Mouse (Mus musculus) intestine, postnatal 0 days (tissue): ENCODE measurements around the gene Tmem206. TPM values are rescaled to one million over a fixed set of nuclear protein-coding genes. Genes with fewer than 3 reads are reported as not detected.

Experiments used
- ATAC-seq: fragments of 200-750 bp; cut with Nextera tagmentation; 2 replicates; pipeline ENCODE4 v1.8.0; 2017; ENCODE audit warnings: mild to moderate bottlenecking, moderate TSS enrichment, moderate library complexity
- H3K27ac ChIP-seq: fragments of 300-500 bp; sonication (generic); 2 replicates; pipeline ENCODE4 v1.5.1; 2014; ENCODE audit warnings: mild to moderate bottlenecking, low read depth, low read length, moderate library complexity
- H3K27me3 ChIP-seq: fragments of 300-500 bp; sonication (generic); replicated peaks from 2 replicates; pipeline ENCODE4 v1.6.1; 2014; ENCODE audit warnings: low read length, mixed read lengths; ENCODE audit not compliant: control insufficient read depth, insufficient read depth
- H3K36me3 ChIP-seq: fragments of 300-500 bp; sonication (generic); 2 replicates; pipeline ENCODE4 v1.6.1; 2014; ENCODE audit warnings: mild to moderate bottlenecking, moderate library complexity; ENCODE audit not compliant: control insufficient read depth, insufficient read depth
- H3K4me1 ChIP-seq: fragments of 300-500 bp; sonication (generic); replicated peaks from 2 replicates; pipeline ENCODE4 v1.6.1; 2014; ENCODE audit warnings: antibody characterized with exemption, low read length, mixed read lengths; ENCODE audit not compliant: control insufficient read depth, insufficient read depth
- H3K4me2 ChIP-seq: fragments of 300-500 bp; sonication (generic); replicated peaks from 2 replicates; pipeline ENCODE4 v1.6.1; 2014; ENCODE audit warnings: low read depth, mild to moderate bottlenecking, moderate library complexity
- H3K4me3 ChIP-seq: fragments of 300-500 bp; sonication (generic); 2 replicates; pipeline ENCODE4 v1.5.1; 2014; ENCODE audit warnings: low read depth, low read length
- H3K9ac ChIP-seq: fragments of 300-500 bp; sonication (generic); 2 replicates; pipeline ENCODE4 v1.6.1; 2014; ENCODE audit warnings: mild to moderate bottlenecking, low read depth, low read length
- H3K9me3 ChIP-seq: fragments of 300-500 bp; sonication (generic); 2 replicates; pipeline ENCODE4 v1.6.1; 2016; ENCODE audit warnings: mixed run types; ENCODE audit not compliant: control insufficient read depth
- CTCF ChIP-seq: sonication (generic); IDR thresholded peaks from 2 replicates; pipeline ENCODE4 v1.5.1; 2016; ENCODE audit warnings: low read depth, mild to moderate bottlenecking, control low read depth, antibody characterized with exemption, moderate library complexity
- WGBS: fragments of 180-500 bp; shearing (Covaris S2); extraction: QIAGEN DNeasy Blood & Tissue Kit; methylation state at CpG from one replicate; pipeline ENCODE4 v1.1.7; 2014; 5-methylcytosine and 5-hydroxymethylcytosine counted together
- polyA plus RNA-seq: library from polyadenylated mRNA; unstranded; fragments of >200 nt; fragmentation: Nextera tagmentation; extraction: Ambion mirVana; gene quantifications from 2 replicates; pipeline ENCODE4 v1.2.1, GENCODE M21; 2015

The Tmem206 gene
- polyA plus RNA-seq, 1 experiment from 2014 or later = 15.4 TPM

DNA sequence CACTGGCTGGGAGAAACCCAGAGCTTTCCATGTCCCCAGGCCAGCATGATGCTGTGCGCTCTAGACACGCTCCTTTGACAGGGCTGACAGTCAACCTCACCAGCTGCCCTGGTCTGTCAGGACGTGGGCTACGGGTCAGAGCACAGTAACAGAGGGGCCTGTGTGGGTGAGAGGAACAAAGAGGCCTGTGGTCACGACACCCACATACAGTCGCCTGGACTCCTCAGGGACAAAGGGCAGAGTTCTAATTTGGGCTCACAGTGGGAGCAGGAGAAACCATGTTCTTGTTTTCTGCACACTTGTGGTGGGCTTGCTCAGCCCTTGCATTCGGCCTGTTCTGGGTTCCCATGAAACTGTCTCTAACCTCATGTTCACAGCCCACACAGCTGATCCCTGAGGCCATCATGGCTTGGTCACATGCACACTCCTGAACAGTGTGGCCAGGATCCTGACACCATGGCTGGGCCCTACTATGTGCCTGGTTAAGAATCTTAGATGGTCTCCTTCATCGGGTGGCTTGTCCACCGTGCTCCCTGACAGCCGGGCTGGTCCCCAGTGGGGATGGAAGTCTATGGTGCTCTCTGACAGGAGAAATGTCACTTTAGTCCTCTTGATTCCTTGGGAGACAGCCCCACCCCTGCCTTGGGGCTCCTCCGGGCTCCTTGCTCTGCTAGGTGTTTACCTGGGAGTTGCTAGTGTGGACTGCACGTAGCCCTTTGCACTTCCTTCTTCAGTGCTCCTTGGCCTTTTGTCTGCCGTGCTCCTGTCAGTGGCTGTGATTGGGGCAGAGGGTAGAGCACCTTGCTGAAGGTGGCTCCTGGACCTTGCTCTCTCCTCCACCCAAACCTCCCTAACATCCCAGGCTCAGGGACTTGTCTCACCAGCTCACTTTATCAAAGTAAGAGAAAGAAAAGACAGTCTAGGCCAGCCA, 42.3 kb upstream of the Tmem206 start:
- Histone ChIP-seq H3K9ac (peak overlapping the region; percentile 40; the same call in 1 of the 2 replicates), H3K4me2 (no peak overlapping the region; the same call in 1 of the 2 replicates), H3K36me3 (no peaks in the 10 kb centered on the region), H3K4me3 (no peak overlapping the region), H3K27me3 (no peaks in the 10 kb centered on the region), H3K27ac (peak overlapping the region; percentile 82), H3K4me1 (no peaks in the 10 kb centered on the region; the same call in 1 of the 2 replicates), H3K9me3 (no peaks in the 10 kb centered on the region)
- 60% methylated on average over 13 of the region's 13 CpGs for WGBS
- no peak for TF ChIP-seq CTCF
- peak; percentile 92 for ATAC-seq

DNA sequence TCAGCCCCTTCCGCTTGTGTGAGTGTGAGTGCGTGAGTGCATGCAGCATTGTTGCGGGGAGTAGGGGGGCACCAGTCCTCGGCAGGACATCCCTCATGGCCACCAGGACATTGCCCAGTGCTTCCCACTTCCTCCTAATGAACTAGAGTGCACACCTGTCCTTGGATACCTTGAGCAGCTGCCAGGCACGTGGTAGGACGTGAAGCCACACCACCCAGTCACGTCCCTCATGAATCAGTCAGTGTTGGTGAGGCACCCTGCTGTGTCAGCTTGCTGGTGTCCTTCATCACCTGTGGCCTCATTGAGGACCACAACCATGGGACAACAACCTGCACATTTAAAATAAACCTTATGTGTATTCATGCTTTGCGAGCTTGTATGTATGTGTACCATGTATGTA, 41.2 kb upstream of the Tmem206 start:
- H3K27me3 ChIP-seq = no peaks in the 10 kb centered on the region
- H3K4me2 ChIP-seq = no peak overlapping the region
- H3K9me3 ChIP-seq = no peaks in the 10 kb centered on the region
- H3K4me1 ChIP-seq = no peaks in the 10 kb centered on the region
- no peaks in the 10 kb centered on the region for H3K36me3 ChIP-seq
- 60% methylated on average over 8 of the region's 8 CpGs for WGBS
- peak; percentile 42 for ATAC-seq
- TF ChIP-seq CTCF = no peak
- H3K9ac ChIP-seq = no peak overlapping the region
- H3K27ac ChIP-seq = peak overlapping the region; percentile 82
- no peak overlapping the region for H3K4me3 ChIP-seq

DNA sequence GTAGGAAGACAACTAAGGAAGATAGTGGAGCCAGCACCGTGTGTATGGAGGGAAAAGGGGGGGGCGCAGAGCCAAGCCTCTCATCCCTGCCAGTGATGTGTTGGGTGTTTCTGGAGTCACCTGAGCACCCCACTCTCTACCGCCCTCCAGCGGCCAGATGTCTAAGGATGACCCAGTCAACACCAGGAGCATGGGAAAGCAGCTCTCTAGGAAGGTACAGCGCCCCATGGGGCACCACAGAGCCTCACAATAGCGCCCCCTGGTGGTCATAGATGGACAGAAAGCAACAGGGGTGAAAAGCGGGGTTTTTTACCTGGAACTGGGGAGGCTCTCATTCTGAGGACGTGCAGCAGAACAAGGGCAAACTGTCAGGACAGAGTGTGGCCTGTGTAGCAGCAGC, 37.0 kb upstream of the Tmem206 start:
- no peaks in the 10 kb centered on the region for H3K4me1 ChIP-seq
- H3K4me3 ChIP-seq = no peak overlapping the region
- H3K4me2 ChIP-seq = no peak overlapping the region
- no peaks in the 10 kb centered on the region for H3K27me3 ChIP-seq
- 34% methylated on average over 8 of the region's 8 CpGs for WGBS
- no peak overlapping the region for H3K27ac ChIP-seq
- H3K36me3 ChIP-seq = no peaks in the 10 kb centered on the region
- no peaks in the 10 kb centered on the region for H3K9me3 ChIP-seq
- peak; percentile 72 for ATAC-seq
- TF ChIP-seq CTCF = peak; percentile 96
- H3K9ac ChIP-seq = no peak overlapping the region

DNA sequence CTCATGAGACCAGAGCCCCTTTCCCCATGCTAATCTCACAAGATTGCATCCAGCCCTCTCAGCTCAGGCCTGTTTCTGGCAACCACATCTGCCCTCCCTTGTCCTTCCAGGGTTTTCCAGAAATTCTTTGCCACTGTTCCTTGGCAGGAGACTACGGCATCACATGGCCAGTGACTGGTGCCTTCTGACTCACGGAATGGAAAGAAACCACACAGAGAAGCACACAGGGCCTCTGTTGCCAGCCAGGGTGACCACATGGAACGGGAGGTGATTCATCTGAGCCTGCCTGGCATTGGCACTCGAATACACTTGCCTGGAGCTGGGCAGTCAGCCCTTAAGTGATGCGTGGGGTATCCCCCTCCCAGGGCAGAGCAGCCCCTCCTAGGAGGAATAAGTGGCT, 33.4 kb upstream of the Tmem206 start:
- Histone ChIP-seq H3K9ac (no peak overlapping the region), H3K27me3 (no peaks in the 10 kb centered on the region), H3K4me3 (no peak overlapping the region), H3K4me1 (no peaks in the 10 kb centered on the region), H3K4me2 (no peak overlapping the region), H3K9me3 (no peaks in the 10 kb centered on the region), H3K27ac (no peak overlapping the region), H3K36me3 (no peaks in the 10 kb centered on the region)
- 85% methylated on average over 5 of the region's 5 CpGs for WGBS
- TF ChIP-seq CTCF = no peak
- ATAC-seq = no peak

DNA sequence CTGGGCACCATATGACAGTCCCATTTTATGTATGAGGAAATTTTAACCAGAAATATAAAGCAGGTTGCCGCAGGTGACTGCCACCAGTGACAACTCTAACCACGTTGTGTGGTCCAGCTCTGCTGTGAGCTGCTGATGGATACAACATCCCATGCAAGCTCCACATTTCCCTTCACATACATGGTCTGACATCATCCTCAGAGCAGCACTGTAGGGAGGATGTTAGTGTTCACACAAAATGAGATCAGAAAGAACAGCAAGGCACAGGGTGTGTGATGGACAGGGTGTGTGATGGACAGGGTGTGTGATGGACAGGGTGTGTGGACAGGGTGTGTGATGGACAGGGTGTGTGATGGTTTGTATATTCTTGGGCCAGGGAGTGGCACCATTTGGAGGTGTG, 32.7 kb upstream of the Tmem206 start:
- ATAC-seq = no peak
- no peaks in the 10 kb centered on the region for H3K36me3 ChIP-seq
- 89% methylated on average over 2 of the region's 2 CpGs for WGBS

DNA sequence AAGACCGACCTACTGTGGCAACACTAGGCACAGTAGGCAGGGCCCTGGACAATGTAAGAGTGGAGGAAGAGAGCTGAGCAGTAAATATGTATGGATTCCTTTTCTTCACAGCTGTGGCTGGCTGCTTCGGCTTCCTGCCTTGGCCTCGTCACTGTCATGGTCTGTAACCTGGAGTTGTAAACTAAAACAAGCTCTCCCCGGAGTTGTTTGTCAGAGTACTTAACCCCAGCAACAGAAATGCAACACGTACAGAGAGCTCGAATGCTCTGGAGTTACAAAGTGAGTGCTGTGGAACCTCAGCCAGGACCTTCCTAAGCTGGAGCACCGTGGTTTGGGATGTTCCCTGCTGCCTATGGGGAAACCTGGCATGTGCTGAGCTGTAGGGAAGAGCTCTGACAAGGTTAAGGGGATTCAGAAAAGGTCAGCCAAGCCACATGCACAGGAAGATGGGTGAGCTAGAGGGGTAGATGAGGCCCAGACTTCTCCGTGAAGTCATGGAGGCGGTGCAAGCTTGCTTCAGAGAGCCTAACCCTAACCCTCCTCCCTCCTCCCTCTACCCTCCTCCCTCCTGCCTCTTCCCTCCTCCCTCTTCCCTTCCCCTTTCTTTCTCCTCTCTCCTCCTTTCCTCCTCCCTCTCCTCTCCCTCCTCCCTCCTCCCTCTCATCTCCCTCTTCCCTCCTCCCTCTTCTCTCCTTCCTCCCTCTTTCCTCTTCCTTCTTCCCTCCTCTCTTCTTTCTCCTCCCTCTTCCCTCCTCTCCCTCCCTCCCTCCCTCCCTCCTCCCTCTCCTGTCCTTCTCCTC, 31.5 kb upstream of the Tmem206 start:
- H3K27me3 ChIP-seq = no peaks in the 10 kb centered on the region
- TF ChIP-seq CTCF = no peak
- no peak overlapping the region for H3K9ac ChIP-seq
- no peaks in the 10 kb centered on the region for H3K9me3 ChIP-seq
- H3K4me1 ChIP-seq = no peaks in the 10 kb centered on the region
- H3K27ac ChIP-seq = no peak overlapping the region
- H3K4me2 ChIP-seq = no peak overlapping the region
- H3K36me3 ChIP-seq = no peaks in the 10 kb centered on the region
- WGBS = 52% methylated on average over 9 of the region's 9 CpGs
- no peak overlapping the region for H3K4me3 ChIP-seq
- ATAC-seq = no peak

More for the DNA sequence above, 32.7 kb upstream of the Tmem206 start:
- no peaks in the 10 kb centered on the region for H3K4me1 ChIP-seq
- TF ChIP-seq CTCF = no peak
- H3K27me3 ChIP-seq = no peaks in the 10 kb centered on the region
- no peak overlapping the region for H3K4me3 ChIP-seq
- no peak overlapping the region for H3K9ac ChIP-seq
- H3K27ac ChIP-seq = no peak overlapping the region
- no peak overlapping the region for H3K4me2 ChIP-seq
- H3K9me3 ChIP-seq = no peaks in the 10 kb centered on the region
